Mouse (Mus musculus) testis, adult 2 months (tissue): ENCODE results near the gene Slc2a10.

ENCODE experiments used
- CTCF ChIP-seq: fragments of 200-500 bp; IDR thresholded peaks from 2 replicates; pipeline ENCODE4 v1.5.1; 2012; ENCODE audit warnings: low read depth, mild to moderate bottlenecking, inconsistent platforms, low read length, moderate library complexity; ENCODE audit not compliant: control insufficient read depth, insufficient read depth, insufficient replicate concordance
- POLR2A ChIP-seq: fragments of 200-500 bp; IDR thresholded peaks from 2 replicates; pipeline ENCODE4 v1.6.1; 2012; ENCODE audit warnings: low read depth, mild to moderate bottlenecking, inconsistent platforms, low read length, moderate library complexity; ENCODE audit not compliant: control insufficient read depth

GRCm38 (mm10) chr2:165561861-165562260 lies 58.3 kb downstream of the Slc2a10 start:
- no peak for TF ChIP-seq CTCF
- no peak for TF ChIP-seq POLR2A
